10 mouse cellular contexts compared by ENCODE assay signal in genomic region chr8:95020293-95020777, GRCm38 (mm10). TPM values are rescaled to one million over a fixed set of nuclear protein-coding genes. Genes with fewer than 3 reads are reported as not detected.
A peak's percentile ranks its signal among the peaks of the same experiment; 100 is the strongest.
DNase-seq lines count a peak whose midpoint lies in the region; ATAC-seq and TF ChIP-seq lines count a peak whose summit lies in the region.
"Had no signal": no experiment of that assay in that cellular context is flagged by ENCODE, and none has a peak within 500 bp of the region (broad histone marks: within the 10 kb centered on the region; RNA-seq: fewer than 3 reads in every experiment).

No protein-coding gene starts in this region.

- no peak overlapping the region for H3K9ac ChIP-seq in forebrain, embryonic 14.5 days (ENCODE audit: low read length)
- H3K9ac ChIP-seq in liver, adult 2 months (ENCODE audit: low read depth, low read length) = no peak overlapping the region; the same call in 1 of the 2 replicates

- no peaks in the 10 kb centered on the region for H3K9me3 ChIP-seq in forebrain, embryonic 10.5 days
- no peaks in the 10 kb centered on the region for H3K9me3 ChIP-seq in forebrain, embryonic 14.5 days (replicated peaks; ENCODE audit: control insufficient read depth, low read length)

- H3K4me2 ChIP-seq in forebrain, embryonic 14.5 days (ENCODE audit: low read length) = no peak overlapping the region

- 73% methylated on average over 12 of the region's 12 CpGs for WGBS in forebrain, embryonic 10.5 days
- WGBS in forebrain, embryonic 14.5 days = 78% methylated on average over 12 of the region's 12 CpGs
- whole genome bisulfite sequencing in liver, adult 2 months = 36% methylated on average over 12 of the region's 12 CpGs

- peaks cover 41% of the 10 kb centered on the region for H3K4me1 ChIP-seq in forebrain, embryonic 10.5 days
- no peaks in the 10 kb centered on the region for H3K4me1 ChIP-seq in forebrain, embryonic 14.5 days (ENCODE audit: control insufficient read depth, insufficient read depth, low read length)
- H3K4me1 ChIP-seq in liver, adult 2 months (ENCODE audit: control insufficient read depth, insufficient read depth, low read length) = 0 out of 2 replicates have a peak, but pooled peaks cover 3% of the 10 kb centered on the region

- TF ChIP-seq CTCF in liver, adult 2 months (IDR thresholded peaks at IDR 0.05; ENCODE audit: low read depth, low read length) = no peak

- no peak for ATAC-seq in forebrain, embryonic 14.5 days

- H3K27ac ChIP-seq in forebrain, embryonic 10.5 days = peak overlapping the region; percentile 36
- H3K27ac ChIP-seq in forebrain, embryonic 14.5 days (ENCODE audit: low read depth, low read length) = no peak overlapping the region
- peak overlapping the region; percentile 75 for H3K27ac ChIP-seq in liver, adult 2 months (replicated peaks; ENCODE audit: insufficient read depth, low read depth, low read length)

- H3K36me3 ChIP-seq in forebrain, embryonic 10.5 days (replicated peaks) = peaks cover 5% of the 10 kb centered on the region
- peaks cover 8% of the 10 kb centered on the region; the same call in 1 of the 2 replicates for H3K36me3 ChIP-seq in forebrain, embryonic 14.5 days (ENCODE audit: control insufficient read depth, insufficient read depth, low read length)
- H3K36me3 ChIP-seq in liver, adult 2 months (ENCODE audit: control insufficient read depth, insufficient read depth, low read length) = no peaks in the 10 kb centered on the region

- no peaks in the 10 kb centered on the region for H3K27me3 ChIP-seq in forebrain, embryonic 10.5 days (ENCODE audit: poor library complexity, severe bottlenecking)
- H3K27me3 ChIP-seq in forebrain, embryonic 14.5 days (replicated peaks; ENCODE audit: control insufficient read depth, insufficient read depth, low read length) = no peaks in the 10 kb centered on the region
- no peaks in the 10 kb centered on the region for H3K27me3 ChIP-seq in liver, adult 2 months (ENCODE audit: control insufficient read depth, insufficient read depth, low read length)

- intact Hi-C loops in gastrocnemius, postnatal 14 days (cut with DNase I; ENCODE audit: low total_unique reads) = no loop called here

- TF ChIP-seq POLR2A in liver, adult 2 months (IDR thresholded peaks at IDR 0.05; ENCODE audit: extremely low read depth, insufficient read depth, low read length) = no peak

- H3K79me2 ChIP-seq in liver, adult 2 months (ENCODE audit: control insufficient read depth, insufficient read depth, low read length) = no peaks in the 10 kb centered on the region

- no peak overlapping the region for H3K4me3 ChIP-seq in forebrain, embryonic 10.5 days
- H3K4me3 ChIP-seq in forebrain, embryonic 14.5 days (ENCODE audit: low read depth, low read length) = no peak overlapping the region
- H3K4me3 ChIP-seq in liver, adult 2 months (ENCODE audit: insufficient read depth, low read depth, low read length) = peak overlapping the region; percentile 50

- DNase-seq in forebrain, embryonic 10.5 days (ENCODE audit: extremely low spot score, low spot score) = no peak
- no peak for DNase-seq in forebrain, embryonic 14.5 days (ENCODE audit: low spot score)
- DNase-seq in gonadal fat pad, adult 2 months (ENCODE audit: low read depth) = peak; percentile 23
- no peak for DNase-seq in liver, adult 2 months (ENCODE audit: extremely low read depth, low read depth, low spot score)
- peak; percentile 46 to 59 for DNase-seq in natural killer cell, adult 2 months (ENCODE audit: low spot score in 2 of 2)
- no peak for DNase-seq in gastrocnemius, postnatal 14 days
- DNase-seq in embryo, embryonic 11 days = no peak
- DNase-seq in layer of hippocampus, postnatal 14 days (ENCODE audit: low spot score in 2 of 2) = no peak
- DNase-seq: cerebellum, adult 8-10 months had no signal

RNA-seq across cellular contexts. Expression of gene Adgrg3, which starts 2.8 kb away (rescaled TPM):
- polyA plus RNA-seq in forebrain, embryonic 10.5 days (2016; fragmentation: Nextera tagmentation; extraction: Ambion mirVana) = 4.9 and 5.2 TPM in 2 replicates
- polyA plus RNA-seq in forebrain, embryonic 14.5 days (2014; fragmentation: Nextera tagmentation; extraction: Ambion mirVana) = 1.2 TPM in 2 replicates
- 5.5 TPM in 2 replicates for polyA plus RNA-seq in gonadal fat pad, adult 2 months (2012; rRNA removed)
- 3.0 and 5.0 TPM in 2 replicates for total RNA-seq in liver, adult 2 months (2014; rRNA removed)
- 4.4 and 8.5 TPM in 2 replicates for polyA plus RNA-seq in liver, adult 2 months (2012; rRNA removed)
- total RNA-seq in gastrocnemius, postnatal 14 days (2021) = under 1 TPM; 0.33 TPM
- total RNA-seq in layer of hippocampus, postnatal 14 days (2021) = under 1 TPM in 1 of 2 experiments, not detected in 1; 0.48 TPM

RNA-seq across cellular contexts. Expression of gene Drc7, which starts 34.6 kb away (rescaled TPM):
- 0.18 and 0.24 TPM in 2 replicates for polyA plus RNA-seq in forebrain, embryonic 10.5 days (2016; fragmentation: Nextera tagmentation; extraction: Ambion mirVana)
- polyA plus RNA-seq in forebrain, embryonic 14.5 days (2014; fragmentation: Nextera tagmentation; extraction: Ambion mirVana) = 0.71 and 1.2 TPM in 2 replicates
- 1.7 and 3.5 TPM in 2 replicates for polyA plus RNA-seq in gonadal fat pad, adult 2 months (2012; rRNA removed)
- total RNA-seq in liver, adult 2 months (2014; rRNA removed) = not detected in 2 replicates
- not detected in 2 replicates for polyA plus RNA-seq in liver, adult 2 months (2012; rRNA removed)
- total RNA-seq in gastrocnemius, postnatal 14 days (2021) = not detected
- 1 to 10 TPM; 2.1 to 4.4 TPM for total RNA-seq in layer of hippocampus, postnatal 14 days (2021)
- polyA plus RNA-seq: intestine, embryonic 14.5 days had no signal

RNA-seq across cellular contexts. Expression of gene Adgrg1, which starts 45.8 kb away (rescaled TPM):
- 94.8 and 107 TPM in 2 replicates for polyA plus RNA-seq in forebrain, embryonic 10.5 days (2016; fragmentation: Nextera tagmentation; extraction: Ambion mirVana)
- 145 and 157 TPM in 2 replicates for polyA plus RNA-seq in forebrain, embryonic 14.5 days (2014; fragmentation: Nextera tagmentation; extraction: Ambion mirVana)
- 326 and 447 TPM in 2 replicates for polyA plus RNA-seq in gonadal fat pad, adult 2 months (2012; rRNA removed)
- 0.55 and 2.3 TPM in 2 replicates for total RNA-seq in liver, adult 2 months (2014; rRNA removed)
- 3.0 and 4.2 TPM in 2 replicates for polyA plus RNA-seq in liver, adult 2 months (2012; rRNA removed)
- 10 to 100 TPM; 21.4 to 38.2 TPM for total RNA-seq in gastrocnemius, postnatal 14 days (2021)
- 100 to 1,000 TPM; 113 to 146 TPM for total RNA-seq in layer of hippocampus, postnatal 14 days (2021)

Comparison
In these comparisons a context has a peak if more than half of its experiments do, and no peak if none do; other contexts are left out.
1. DNase-seq: peak in gonadal fat pad, adult 2 months (single experiment) and natural killer cell, adult 2 months (2 of 2); none in forebrain, embryonic 10.5 days (single experiment), forebrain, embryonic 14.5 days (single experiment), liver, adult 2 months (single experiment), gastrocnemius, postnatal 14 days (single experiment), embryo, embryonic 11 days (single experiment) and layer of hippocampus, postnatal 14 days (0 of 2).
2. RNA of gene Adgrg1, which starts 45.8 kb away (polyA plus RNA-seq): 326 to 447 TPM in gonadal fat pad, adult 2 months, 145 to 157 TPM in forebrain, embryonic 14.5 days and 94.8 to 107 TPM in forebrain, embryonic 10.5 days; 3.0 to 4.2 TPM in liver, adult 2 months; every median in the first group is over 10 times any median in the second.